23 mouse cellular contexts compared by ENCODE assay signal in genomic region chr10:75535423-75535822, GRCm38 (mm10). TPM values are rescaled to one million over a fixed set of nuclear protein-coding genes. Genes with fewer than 3 reads are reported as not detected.
DNase-seq lines count a peak whose midpoint lies in the region; ATAC-seq and TF ChIP-seq lines count a peak whose summit lies in the region.
"Had no signal": no experiment of that assay in that cellular context is flagged by ENCODE, and none has a peak within 500 bp of the region (broad histone marks: within the 10 kb centered on the region; RNA-seq: fewer than 3 reads in every experiment).

No protein-coding gene starts in this region.

- ATAC-seq in heart, embryonic 13.5 days (ENCODE audit: extremely low read depth, insufficient number of reproducible peaks, low FRiP score, low TSS enrichment) = no peak
- no peak for ATAC-seq in heart, embryonic 12.5 days (ENCODE audit: insufficient number of reproducible peaks, low FRiP score)
- ATAC-seq in lung, postnatal 0 days = peak; percentile 55; the same call in 1 of the 2 replicates
- peak; percentile 70 for ATAC-seq in heart, embryonic 15.5 days (replicated peaks; ENCODE audit: insufficient number of reproducible peaks, insufficient read depth, low FRiP score, low read depth)
- ATAC-seq: forebrain, embryonic 15.5 days had no signal

- H3K4me3 ChIP-seq in heart, embryonic 13.5 days = no peak overlapping the region
- H3K4me3 ChIP-seq in heart, embryonic 12.5 days = no peak overlapping the region
- no peak overlapping the region for H3K4me3 ChIP-seq in lung, postnatal 0 days (ENCODE audit: low read depth, low read length)
- H3K4me3 ChIP-seq in lung, adult 2 months (replicated peaks; ENCODE audit: extremely low read depth, low read depth, low read length) = no peak overlapping the region
- no peak overlapping the region for H3K4me3 ChIP-seq in heart, embryonic 15.5 days
- H3K4me3 ChIP-seq: embryonic facial prominence, embryonic 10.5 days; forebrain, embryonic 15.5 days; left cerebral cortex, adult 2 months; liver, embryonic 15.5 days; midbrain, embryonic 12.5 days; neural tube, embryonic 15.5 days had no signal

- H3K4me1 ChIP-seq in heart, embryonic 13.5 days = peaks cover 25% of the 10 kb centered on the region
- peaks cover 17% of the 10 kb centered on the region for H3K4me1 ChIP-seq in heart, embryonic 12.5 days (replicated peaks)
- H3K4me1 ChIP-seq in lung, postnatal 0 days (ENCODE audit: insufficient read depth, low read depth, low read length) = no peaks in the 10 kb centered on the region
- H3K4me1 ChIP-seq in lung, adult 2 months (ENCODE audit: control insufficient read depth, insufficient read depth, low read length) = no peaks in the 10 kb centered on the region; the same call in 1 of the 2 replicates
- peaks cover 25% of the 10 kb centered on the region for H3K4me1 ChIP-seq in heart, embryonic 15.5 days (replicated peaks)
- H3K4me1 ChIP-seq: embryonic facial prominence, embryonic 10.5 days; forebrain, embryonic 15.5 days; liver, embryonic 15.5 days; midbrain, embryonic 12.5 days; neural tube, embryonic 15.5 days had no signal

- H3K9ac ChIP-seq in heart, embryonic 13.5 days = no peak overlapping the region
- H3K9ac ChIP-seq in heart, embryonic 12.5 days = no peak overlapping the region
- H3K9ac ChIP-seq in lung, postnatal 0 days (replicated peaks; ENCODE audit: low read depth) = no peak overlapping the region
- no peak overlapping the region for H3K9ac ChIP-seq in heart, embryonic 15.5 days
- H3K9ac ChIP-seq: forebrain, embryonic 15.5 days; hindbrain, embryonic 14.5 days; liver, embryonic 15.5 days; midbrain, embryonic 12.5 days; neural tube, embryonic 15.5 days had no signal

- no peak for TF ChIP-seq EP300 in lung, postnatal 0 days (IDR thresholded peaks at IDR 0.05)

- no peak for TF ChIP-seq POLR2A in lung, adult 2 months (IDR thresholded peaks at IDR 0.05; ENCODE audit: borderline replicate concordance, extremely low read depth, low read depth, low read length)

- H3K4me2 ChIP-seq in heart, embryonic 13.5 days = no peak overlapping the region
- no peak overlapping the region for H3K4me2 ChIP-seq in heart, embryonic 12.5 days
- no peak overlapping the region for H3K4me2 ChIP-seq in lung, postnatal 0 days (replicated peaks; ENCODE audit: low read depth, low read length)
- no peak overlapping the region for H3K4me2 ChIP-seq in heart, embryonic 15.5 days
- H3K4me2 ChIP-seq: forebrain, embryonic 15.5 days; hindbrain, embryonic 14.5 days; liver, embryonic 15.5 days; midbrain, embryonic 12.5 days; neural tube, embryonic 15.5 days had no signal

- no peaks in the 10 kb centered on the region for H3K27me3 ChIP-seq in heart, embryonic 13.5 days (replicated peaks)
- H3K27me3 ChIP-seq in heart, embryonic 12.5 days (replicated peaks) = no peaks in the 10 kb centered on the region
- H3K27me3 ChIP-seq in lung, postnatal 0 days (replicated peaks; ENCODE audit: insufficient read depth, low read length) = no peaks in the 10 kb centered on the region
- H3K27me3 ChIP-seq in heart, embryonic 15.5 days = no peaks in the 10 kb centered on the region
- H3K27me3 ChIP-seq: forebrain, embryonic 15.5 days; liver, embryonic 15.5 days; midbrain, embryonic 12.5 days; neural tube, embryonic 15.5 days had no signal

- H3K36me3 ChIP-seq in heart, embryonic 13.5 days = peaks cover 58% of the 10 kb centered on the region
- H3K36me3 ChIP-seq in heart, embryonic 12.5 days = peaks cover 49% of the 10 kb centered on the region
- peaks cover 3% of the 10 kb centered on the region; the same call in 1 of the 2 replicates for H3K36me3 ChIP-seq in lung, postnatal 0 days (ENCODE audit: insufficient read depth, low read length)
- H3K36me3 ChIP-seq in heart, embryonic 15.5 days = peaks cover 18% of the 10 kb centered on the region

- peak; percentile 30 for DNase-seq in lung, postnatal 0 days (ENCODE audit: low spot score)
- DNase-seq in lung, adult 2 months = no peak
- DNase-seq in lung, postnatal 14 days = peak; percentile 27
- no peak for DNase-seq in gastrocnemius, postnatal 10 days
- DNase-seq: adrenal gland, postnatal 14 days; cerebellum, adult 9-10 months; gastrocnemius, postnatal 14 days; kidney, adult 2 months; kidney, postnatal 10 days; right cerebral cortex, adult 18-20 months; right cerebral cortex, postnatal 4 days had no signal

- no peak for TF ChIP-seq CTCF in lung, postnatal 0 days (IDR thresholded peaks at IDR 0.05)
- TF ChIP-seq CTCF in lung, adult 2 months (IDR thresholded peaks at IDR 0.05; ENCODE audit: insufficient read depth, low read length) = no peak

- H3K27ac ChIP-seq in heart, embryonic 13.5 days (replicated peaks) = peak overlapping the region; percentile 43; the same call in 1 of the 2 replicates
- no peak overlapping the region for H3K27ac ChIP-seq in heart, embryonic 12.5 days (ENCODE audit: poor library complexity, severe bottlenecking)
- H3K27ac ChIP-seq in lung, postnatal 0 days (ENCODE audit: low read length) = no peak overlapping the region
- H3K27ac ChIP-seq in heart, embryonic 15.5 days = peak overlapping the region; percentile 70
- H3K27ac ChIP-seq: embryonic facial prominence, embryonic 10.5 days; forebrain, embryonic 15.5 days; hindbrain, embryonic 14.5 days; left cerebral cortex, adult 2 months; liver, embryonic 15.5 days; midbrain, embryonic 12.5 days; neural tube, embryonic 15.5 days had no signal

- WGBS in heart, embryonic 13.5 days = 55% methylated on average over 2 of the region's 2 CpGs
- 64% methylated on average over 2 of the region's 2 CpGs for WGBS in heart, embryonic 12.5 days
- 69% methylated on average over 2 of the region's 2 CpGs for WGBS in lung, postnatal 0 days
- WGBS in lung, adult 2 months = 69% methylated on average over 2 of the region's 2 CpGs
- WGBS in heart, embryonic 15.5 days = 46% methylated on average over 2 of the region's 2 CpGs

- H3K9me3 ChIP-seq in heart, embryonic 13.5 days = no peaks in the 10 kb centered on the region
- H3K9me3 ChIP-seq in heart, embryonic 12.5 days (replicated peaks) = 0 out of 2 replicates have a peak, but pooled peaks cover 3% of the 10 kb centered on the region
- no peaks in the 10 kb centered on the region for H3K9me3 ChIP-seq in lung, postnatal 0 days (ENCODE audit: low read length)
- no peaks in the 10 kb centered on the region for H3K9me3 ChIP-seq in heart, embryonic 15.5 days (replicated peaks)
- H3K9me3 ChIP-seq: embryonic facial prominence, embryonic 10.5 days; forebrain, embryonic 15.5 days; liver, embryonic 15.5 days; midbrain, embryonic 12.5 days; neural tube, embryonic 15.5 days had no signal

RNA-seq across cellular contexts. Expression of gene Gucd1, which starts 17.7 kb away (rescaled TPM):
- polyA plus RNA-seq in heart, embryonic 13.5 days (2015; fragmentation: Nextera tagmentation; extraction: Ambion mirVana) = 22.4 and 25.4 TPM in 2 replicates
- polyA plus RNA-seq in heart, embryonic 12.5 days (2016; fragmentation: Nextera tagmentation; extraction: Ambion mirVana) = 26.8 and 27.9 TPM in 2 replicates
- polyA plus RNA-seq in lung, postnatal 0 days (2015; fragmentation: Nextera tagmentation; extraction: Ambion mirVana) = 19.9 and 20.3 TPM in 2 replicates
- 37.0 and 49.1 TPM in 2 replicates for polyA plus RNA-seq in lung, adult 2 months (2012; rRNA removed)
- 22.8 and 25.6 TPM in 2 replicates for polyA plus RNA-seq in heart, embryonic 15.5 days (2015; fragmentation: Nextera tagmentation; extraction: Ambion mirVana)
- 10 to 100 TPM; 46.9 to 47.5 TPM for total RNA-seq in gastrocnemius, postnatal 10 days (2021)

RNA-seq across cellular contexts. Expression of gene Snrpd3, which starts 18.1 kb away (rescaled TPM):
- polyA plus RNA-seq in heart, embryonic 13.5 days (2015; fragmentation: Nextera tagmentation; extraction: Ambion mirVana) = 96.6 and 101 TPM in 2 replicates
- polyA plus RNA-seq in heart, embryonic 12.5 days (2016; fragmentation: Nextera tagmentation; extraction: Ambion mirVana) = 105 and 106 TPM in 2 replicates
- polyA plus RNA-seq in lung, postnatal 0 days (2015; fragmentation: Nextera tagmentation; extraction: Ambion mirVana) = 61.6 and 65.7 TPM in 2 replicates
- polyA plus RNA-seq in lung, adult 2 months (2012; rRNA removed) = 11.5 and 17.2 TPM in 2 replicates
- polyA plus RNA-seq in heart, embryonic 15.5 days (2015; fragmentation: Nextera tagmentation; extraction: Ambion mirVana) = 84.9 and 92.3 TPM in 2 replicates
- 100 to 1,000 TPM; 126 to 134 TPM for total RNA-seq in gastrocnemius, postnatal 10 days (2021)

RNA-seq across cellular contexts. Expression of gene Lrrc75b, which starts 24.7 kb away (rescaled TPM):
- 1.2 TPM in 2 replicates for polyA plus RNA-seq in heart, embryonic 13.5 days (2015; fragmentation: Nextera tagmentation; extraction: Ambion mirVana)
- polyA plus RNA-seq in heart, embryonic 12.5 days (2016; fragmentation: Nextera tagmentation; extraction: Ambion mirVana) = 1.4 and 1.6 TPM in 2 replicates
- polyA plus RNA-seq in lung, postnatal 0 days (2015; fragmentation: Nextera tagmentation; extraction: Ambion mirVana) = 0.52 and 0.84 TPM in 2 replicates
- 0.30 and 0.36 TPM in 2 replicates for polyA plus RNA-seq in lung, adult 2 months (2012; rRNA removed)
- polyA plus RNA-seq in heart, embryonic 15.5 days (2015; fragmentation: Nextera tagmentation; extraction: Ambion mirVana) = 1.7 and 2.2 TPM in 2 replicates
- total RNA-seq in gastrocnemius, postnatal 10 days (2021) = 1 to 10 TPM; 1.3 to 1.9 TPM
- total RNA-seq: MEL had no signal

RNA-seq across cellular contexts. Expression of gene Ggt1, which starts 26.0 kb away (rescaled TPM):
- 0.52 and 0.76 TPM in 2 replicates for polyA plus RNA-seq in heart, embryonic 13.5 days (2015; fragmentation: Nextera tagmentation; extraction: Ambion mirVana)
- polyA plus RNA-seq in heart, embryonic 12.5 days (2016; fragmentation: Nextera tagmentation; extraction: Ambion mirVana) = 0.34 and 0.49 TPM in 2 replicates
- polyA plus RNA-seq in lung, postnatal 0 days (2015; fragmentation: Nextera tagmentation; extraction: Ambion mirVana) = 0.21 and 0.42 TPM in 2 replicates
- polyA plus RNA-seq in lung, adult 2 months (2012; rRNA removed) = 1.8 and 2.2 TPM in 2 replicates
- polyA plus RNA-seq in heart, embryonic 15.5 days (2015; fragmentation: Nextera tagmentation; extraction: Ambion mirVana) = 0.48 and 0.86 TPM in 2 replicates
- 1 to 10 TPM in 1 of 2 experiments, under 1 TPM in 1; 0.52 to 1.0 TPM for total RNA-seq in gastrocnemius, postnatal 10 days (2021)
- total RNA-seq: adrenal gland, postnatal 14 days had no signal

RNA-seq across cellular contexts. Expression of gene Ggt5, which starts 53.7 kb away (rescaled TPM):
- polyA plus RNA-seq in heart, embryonic 13.5 days (2015; fragmentation: Nextera tagmentation; extraction: Ambion mirVana) = 7.1 TPM in 2 replicates
- 6.1 and 7.7 TPM in 2 replicates for polyA plus RNA-seq in heart, embryonic 12.5 days (2016; fragmentation: Nextera tagmentation; extraction: Ambion mirVana)
- 3.0 and 3.4 TPM in 2 replicates for polyA plus RNA-seq in lung, postnatal 0 days (2015; fragmentation: Nextera tagmentation; extraction: Ambion mirVana)
- 35.5 and 39.7 TPM in 2 replicates for polyA plus RNA-seq in lung, adult 2 months (2012; rRNA removed)
- polyA plus RNA-seq in heart, embryonic 15.5 days (2015; fragmentation: Nextera tagmentation; extraction: Ambion mirVana) = 7.5 and 9.5 TPM in 2 replicates
- 1 to 10 TPM; 5.8 to 7.0 TPM for total RNA-seq in gastrocnemius, postnatal 10 days (2021)
- total RNA-seq: MEL had no signal
- polyA plus RNA-seq: C2C12 had no signal

Comparison
In these comparisons a context has a peak if more than half of its experiments do, and no peak if none do; other contexts are left out.
1. ATAC-seq: peak in lung, postnatal 0 days (single experiment) and heart, embryonic 15.5 days (single experiment); none in heart, embryonic 13.5 days (single experiment) and heart, embryonic 12.5 days (single experiment).
2. H3K27ac ChIP-seq: peak in heart, embryonic 13.5 days (single experiment) and heart, embryonic 15.5 days (single experiment); none in heart, embryonic 12.5 days (single experiment) and lung, postnatal 0 days (single experiment).
3. DNase-seq: peak in lung, postnatal 0 days (single experiment) and lung, postnatal 14 days (single experiment); none in lung, adult 2 months (single experiment) and gastrocnemius, postnatal 10 days (single experiment).